Mouse (Mus musculus) spleen, postnatal 0 days (tissue): ENCODE results near the gene Tbx22. TPM values are rescaled to one million over a fixed set of nuclear protein-coding genes. Genes with fewer than 3 reads are reported as not detected.

ENCODE experiments used
- polyA plus RNA-seq: library from polyadenylated mRNA; unstranded; fragments of >200 nt; fragmentation: Nextera tagmentation; extraction: Ambion mirVana; gene quantifications from 2 replicates; pipeline ENCODE4 v1.2.1, GENCODE M21; 2015

Gene Tbx22
- polyA plus RNA-seq, result not detected in 2 replicates

DNA sequence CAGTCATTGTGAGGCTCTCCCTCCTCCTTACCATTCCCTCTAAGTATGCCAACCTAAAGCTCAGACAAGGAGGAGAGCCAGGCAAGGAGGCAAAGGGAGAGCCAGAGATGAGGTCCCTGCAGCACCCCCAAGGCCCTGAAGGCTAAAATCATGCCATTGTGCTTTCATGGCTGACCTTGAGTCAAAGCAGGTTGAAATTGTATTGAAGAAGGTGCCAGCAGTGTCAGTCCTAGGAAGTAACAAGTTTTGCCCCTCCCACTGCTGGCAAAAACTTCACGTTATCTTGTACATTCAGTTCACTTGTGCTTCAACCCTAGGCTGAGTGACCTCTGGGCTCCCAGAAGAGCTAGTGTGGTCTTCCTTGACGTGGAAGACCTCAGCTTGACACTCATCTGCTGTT lies at the start of gene Tbx22:
TSS of gene Tbx22 (plus strand) at position 301 of the 400 bp plus-strand sequence.

Other genes with a start within 250 kb of the Tbx22 start
- 0.12 TPM in 1 of 2 replicates, not detected in the other for gene Tent5d, start 124.6 kb downstream of the Tbx22 start, polyA plus RNA-seq
- gene 2610002M06Rik, start 148.4 kb downstream of the Tbx22 start, polyA plus RNA-seq, result 13.8 TPM in 2 replicates